Mouse (Mus musculus) natural killer cell, adult 2 months (primary cell): ENCODE results near the gene Krt82.
"Not testable (repeated sequence)": the region's sequence is repeated elsewhere in the genome, so short reads cannot be mapped to it uniquely, and the experiment has no call there.

Source experiments
- DNase-seq, 2 experiments: peaks; one replicate each; pipeline ENCODE4 v3.0.0; 2022; ENCODE audit warnings: low spot score in 2 of 2

Gene Krt82

DNA sequence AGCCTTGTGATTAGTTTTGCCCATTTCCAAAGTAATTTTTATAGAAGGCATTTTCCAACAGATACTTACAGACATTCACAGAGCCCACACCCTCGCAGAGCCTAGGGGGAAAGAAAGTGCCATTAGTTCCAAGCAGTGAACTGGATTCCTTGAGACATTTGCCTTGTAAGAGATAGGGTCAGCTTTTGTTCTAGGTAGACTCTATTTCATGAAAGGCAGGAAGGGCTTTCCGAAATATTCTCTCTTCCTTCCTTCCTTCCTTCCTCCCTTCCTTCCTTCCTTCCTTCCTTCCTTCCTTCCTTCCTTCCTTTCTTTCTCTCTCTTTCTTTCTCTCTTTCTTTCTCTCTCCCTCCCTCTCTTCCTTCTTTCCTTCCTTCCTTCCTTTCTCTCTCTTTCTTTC lies 33.3 kb downstream of the Krt82 start, which contains the start of gene Gm49425:
Gm49425 (minus strand) TSS at position 101 of the 400 bp plus-strand sequence.
- not testable (repeated sequence) for DNase-seq

DNA sequence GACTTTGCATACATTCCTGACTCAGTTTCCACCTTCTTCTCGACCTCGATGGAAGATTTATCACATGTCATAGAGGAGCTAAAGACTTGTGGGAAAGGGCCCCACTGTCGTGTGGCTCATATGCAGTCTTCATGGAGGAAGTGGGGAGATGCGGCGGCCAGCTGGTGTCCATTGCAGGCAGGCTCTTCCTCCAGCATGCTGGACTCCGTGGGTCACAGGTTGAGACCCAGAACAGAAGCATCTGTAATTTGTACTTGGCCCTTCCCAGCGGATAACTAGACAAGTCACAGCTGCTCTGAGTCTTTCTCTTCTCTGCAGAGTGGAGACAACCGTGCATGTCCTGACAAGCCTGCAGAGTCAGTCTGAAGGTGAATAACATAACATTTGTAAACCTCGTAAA lies 42.2 kb downstream of the Krt82 start:
- no peak for DNase-seq

DNA sequence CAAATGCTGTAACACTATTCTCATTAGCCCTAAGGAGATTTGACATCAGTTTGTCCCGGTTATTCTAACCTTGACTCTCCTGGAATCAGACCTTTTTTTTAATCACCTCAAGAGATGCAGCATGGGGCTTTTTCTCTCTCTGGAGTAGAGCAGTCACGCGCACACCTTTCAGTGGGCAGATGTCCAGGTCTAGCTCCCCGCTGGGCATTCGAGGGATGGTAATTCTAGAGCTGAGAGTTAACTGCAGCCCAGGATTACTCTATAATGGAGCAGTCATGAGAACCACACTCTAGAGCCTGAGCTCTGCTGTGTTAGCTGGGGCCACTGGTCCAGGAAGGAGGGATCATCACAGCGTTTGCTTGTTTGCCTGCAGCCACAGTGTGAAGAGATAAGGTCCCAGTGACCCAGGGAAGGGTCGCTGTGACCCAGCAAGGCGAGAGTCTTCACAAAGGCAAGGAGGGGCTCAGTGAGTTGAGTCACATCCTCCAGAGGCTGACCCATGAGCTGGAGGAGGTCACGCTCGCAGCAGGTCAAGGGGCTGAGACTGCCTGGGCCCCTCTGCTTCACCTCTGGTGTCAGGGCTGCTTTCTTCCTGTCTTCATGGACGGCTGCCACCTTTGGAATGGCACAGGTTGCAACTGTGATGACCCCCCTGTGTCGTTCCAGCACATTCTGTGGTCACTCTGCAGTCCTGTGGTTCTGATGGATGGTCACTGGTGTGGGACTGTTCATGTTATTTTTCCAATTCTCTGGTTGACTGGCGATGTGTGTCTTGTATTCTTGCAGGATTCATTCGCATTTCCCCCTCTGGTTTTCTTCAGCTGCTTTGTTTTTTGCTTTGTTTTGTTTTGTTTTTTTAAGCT lies 43.3 kb downstream of the Krt82 start:
- no peak for DNase-seq

DNA sequence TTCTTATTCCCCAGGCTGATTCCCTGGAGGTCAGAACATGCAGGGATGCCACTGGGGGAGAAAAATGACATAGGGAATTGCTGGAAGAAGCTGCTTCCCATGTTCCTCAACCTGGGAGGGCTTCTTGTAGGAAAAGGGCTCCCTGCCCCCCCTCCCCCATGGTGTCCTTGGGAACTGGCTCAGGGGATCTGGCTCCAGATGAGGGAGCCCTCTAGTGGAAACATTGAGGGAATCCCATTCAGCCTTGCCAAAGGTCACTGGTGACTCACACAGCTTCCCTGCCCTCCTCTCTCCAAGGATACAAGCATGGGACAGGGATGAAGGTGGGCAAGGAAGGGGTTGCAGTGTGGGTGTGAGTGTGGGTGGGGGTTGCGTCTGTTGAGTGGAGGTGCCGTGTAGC lies 53.3 kb downstream of the Krt82 start:
- DNase-seq, result no peak

DNA sequence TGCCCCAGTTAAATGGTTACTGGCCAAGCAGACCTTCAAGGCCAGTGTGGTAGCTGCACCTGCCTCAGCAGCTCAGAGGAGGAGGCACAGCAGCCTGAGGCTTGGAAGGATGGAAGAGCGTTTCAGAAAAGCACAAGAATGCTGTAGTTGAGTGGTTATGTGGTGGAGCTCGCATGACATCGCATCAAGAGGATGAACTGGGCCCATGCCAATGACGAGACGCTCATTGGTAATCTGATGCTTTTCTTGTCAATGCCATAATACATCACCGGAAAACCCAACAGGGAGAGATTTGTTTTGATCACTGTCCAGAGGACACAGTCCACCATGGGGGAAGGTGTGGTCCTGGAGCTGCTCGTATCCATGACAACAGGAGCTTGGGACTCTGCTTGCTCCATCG lies 55.2 kb downstream of the Krt82 start:
- no peak for DNase-seq

DNA sequence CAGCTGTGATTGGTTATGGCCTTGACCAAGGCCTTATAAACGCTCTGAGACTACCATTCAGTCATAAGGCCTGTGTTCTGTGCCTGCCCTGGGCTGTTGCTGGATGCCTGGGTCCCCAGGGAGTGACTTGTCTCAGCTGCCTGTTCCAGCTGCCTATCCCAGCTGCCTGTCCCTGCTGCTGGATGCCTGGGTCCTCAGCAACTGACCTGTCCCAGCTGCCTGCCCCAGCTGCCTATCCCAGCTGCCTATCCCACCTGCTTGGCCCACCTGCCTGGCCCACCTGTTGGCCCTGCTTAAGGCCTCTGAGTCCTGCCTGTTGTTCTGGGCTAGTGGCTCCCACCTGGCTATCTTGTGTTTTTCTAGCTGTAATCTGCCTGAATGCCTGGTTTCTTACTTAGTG lies 56.3 kb downstream of the Krt82 start:
- DNase-seq, result no peak

DNA sequence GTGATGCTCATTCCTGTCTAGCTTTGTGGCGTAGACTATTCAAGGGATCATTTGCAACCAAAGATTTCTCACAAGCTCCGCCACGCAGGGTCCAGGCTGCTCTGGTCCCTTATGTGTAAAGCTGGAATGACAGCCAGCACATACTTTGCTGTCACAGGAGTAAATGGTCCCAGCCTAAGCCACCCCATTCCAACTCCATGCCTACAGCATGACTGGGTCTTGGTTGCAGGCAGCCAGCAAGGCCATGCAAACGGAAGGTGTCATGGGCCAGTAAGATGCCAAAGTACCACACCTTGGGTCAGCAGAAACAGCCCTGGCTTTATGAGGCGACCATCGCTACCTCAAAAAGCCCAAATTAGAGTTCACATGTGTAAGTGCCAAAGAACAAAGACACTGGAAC lies 56.8 kb downstream of the Krt82 start:
- DNase-seq, result no peak

DNA sequence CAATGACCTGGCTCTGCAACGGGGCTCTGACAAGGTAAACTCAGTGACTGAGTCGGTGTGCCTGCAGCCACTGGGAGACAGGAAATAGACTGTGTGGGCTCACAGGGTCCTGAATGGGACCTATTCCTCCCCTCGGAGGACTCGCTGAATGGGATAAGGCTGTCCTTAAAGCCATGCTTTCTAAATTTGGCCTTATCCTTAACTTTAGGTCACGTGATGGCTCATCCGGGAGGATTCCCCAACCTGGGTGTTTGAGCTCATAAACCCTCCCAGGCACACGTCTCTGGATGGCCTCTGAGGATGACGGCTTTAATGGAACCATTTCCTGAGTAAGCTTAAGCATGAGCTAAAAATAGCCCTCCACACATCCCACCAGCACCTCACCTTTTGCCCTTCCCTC lies 57.7 kb downstream of the Krt82 start:
- DNase-seq, result no peak

DNA sequence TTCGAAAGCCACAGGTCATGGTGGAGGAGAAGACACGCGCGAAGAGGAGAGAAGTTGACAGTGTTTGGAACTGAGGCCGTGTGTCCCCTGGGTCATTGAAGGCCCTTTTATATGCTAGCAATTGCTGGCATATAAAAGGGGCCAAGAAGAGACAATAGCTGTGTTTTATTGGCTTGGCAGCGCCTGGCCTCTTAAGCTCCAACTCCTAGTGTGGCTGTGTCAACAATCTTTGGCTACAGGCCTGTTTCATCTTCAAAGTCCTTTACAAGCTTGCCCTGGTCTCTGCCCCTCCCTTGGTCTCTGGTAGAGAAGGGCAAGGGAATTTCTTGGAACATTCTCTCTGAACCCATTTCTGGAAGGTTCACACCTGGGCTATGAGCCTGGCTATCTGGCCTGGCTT lies 59.0 kb downstream of the Krt82 start, which contains the start of gene Krt83:
Krt83 (minus strand) TSS at position 82 of the 400 bp plus-strand sequence.
- DNase-seq, result no peak
